Mouse (Mus musculus) cerebellum, adult 11 months (tissue): ENCODE results near the gene Nbea.
A peak's percentile ranks its signal among the peaks of the same experiment; 100 is the strongest.

ENCODE experiments used
- DNase-seq: peaks from one replicate; pipeline ENCODE4 v3.0.0; 2022

The Nbea gene

GRCm38 (mm10) chr3:55782056-55782687 is 401.3 kb downstream of the Nbea start, which contains the start of gene Mab21l1:
Gene Mab21l1, plus strand, starts transcription at chr3:55782510.
- DNase-seq, result peak; percentile 93

GRCm38 (mm10) chr3:55781429-55782055 is 402.0 kb downstream of the Nbea start:
- peak; percentile 29 for DNase-seq

GRCm38 (mm10) chr3:55780120-55781070 is 403.1 kb downstream of the Nbea start:
- peak; percentile 65 for DNase-seq

- DNase-seq, result peak; percentile 56
Observed at GRCm38 (mm10) chr3:55778764-55779730, 404.5 kb downstream of the Nbea start.

- no peak for DNase-seq
Observed at GRCm38 (mm10) chr3:55777501-55777900, 406.0 kb downstream of the Nbea start.

- DNase-seq, result no peak
Observed at GRCm38 (mm10) chr3:55775753-55776152, 407.7 kb downstream of the Nbea start.

- DNase-seq, result no peak
Observed at GRCm38 (mm10) chr3:55775245-55775644, 408.3 kb downstream of the Nbea start.

- DNase-seq, result peak; percentile 58
Observed at GRCm38 (mm10) chr3:55774203-55774602, 409.3 kb downstream of the Nbea start.

GRCm38 (mm10) chr3:55769308-55769707 is 414.2 kb downstream of the Nbea start:
- no peak for DNase-seq

- DNase-seq, result no peak
Observed at GRCm38 (mm10) chr3:55768654-55769053, 414.8 kb downstream of the Nbea start.

GRCm38 (mm10) chr3:55763591-55763990 is 419.9 kb downstream of the Nbea start:
- no peak for DNase-seq

GRCm38 (mm10) chr3:55758297-55758696 is 425.2 kb downstream of the Nbea start:
- DNase-seq, result no peak

GRCm38 (mm10) chr3:55756602-55757190 is 426.8 kb downstream of the Nbea start:
- no peak for DNase-seq

- DNase-seq, result no peak
Observed at GRCm38 (mm10) chr3:55755805-55756601, 427.5 kb downstream of the Nbea start.

GRCm38 (mm10) chr3:55754981-55755608 is 428.4 kb downstream of the Nbea start:
- no peak for DNase-seq

- no peak for DNase-seq
Observed at GRCm38 (mm10) chr3:55753872-55754271, 429.6 kb downstream of the Nbea start.

GRCm38 (mm10) chr3:55752558-55752957 is 430.9 kb downstream of the Nbea start:
- no peak for DNase-seq

GRCm38 (mm10) chr3:55751363-55751762 is 432.1 kb downstream of the Nbea start:
- no peak for DNase-seq

GRCm38 (mm10) chr3:55750445-55751065 is 432.9 kb downstream of the Nbea start:
- no peak for DNase-seq

- DNase-seq, result no peak
Observed at GRCm38 (mm10) chr3:55743885-55744284, 439.6 kb downstream of the Nbea start.
